Mouse (Mus musculus): ENCODE data around the gene Szrd1. TPM values are rescaled to one million over a fixed set of nuclear protein-coding genes. Genes with fewer than 3 reads are reported as not detected.

The Szrd1 gene
- polyA plus RNA-seq, 1 experiment from 2014 or later = 23.3 TPM

- ATAC-seq (ENCODE audit: low FRiP score, low TSS enrichment) = no peak
- Histone ChIP-seq H3K9me3 (ENCODE audit: control insufficient read depth, low read length) (no peaks in the 10 kb centered on the region), H3K27ac (ENCODE audit: low read depth, low read length) (no peak overlapping the region), H3K4me3 (ENCODE audit: low read length) (no peak overlapping the region), H3K9ac (ENCODE audit: low read depth, low read length) (no peak overlapping the region), H3K4me1 (ENCODE audit: control insufficient read depth, insufficient read depth, low read length) (no peaks in the 10 kb centered on the region), H3K4me2 (replicated peaks; ENCODE audit: low read depth, low read length) (no peak overlapping the region), H3K36me3 (ENCODE audit: control insufficient read depth, insufficient read depth, low read length) (peaks cover 48% of the 10 kb centered on the region), H3K27me3 (ENCODE audit: control insufficient read depth, insufficient read depth, low read length) (no peaks in the 10 kb centered on the region)
- 87% methylated on average over 5 of the region's 5 CpGs for WGBS
Measured at GRCm38 (mm10) chr4:141175783-141176182, 36.2 kb upstream of the Szrd1 start.

DNA sequence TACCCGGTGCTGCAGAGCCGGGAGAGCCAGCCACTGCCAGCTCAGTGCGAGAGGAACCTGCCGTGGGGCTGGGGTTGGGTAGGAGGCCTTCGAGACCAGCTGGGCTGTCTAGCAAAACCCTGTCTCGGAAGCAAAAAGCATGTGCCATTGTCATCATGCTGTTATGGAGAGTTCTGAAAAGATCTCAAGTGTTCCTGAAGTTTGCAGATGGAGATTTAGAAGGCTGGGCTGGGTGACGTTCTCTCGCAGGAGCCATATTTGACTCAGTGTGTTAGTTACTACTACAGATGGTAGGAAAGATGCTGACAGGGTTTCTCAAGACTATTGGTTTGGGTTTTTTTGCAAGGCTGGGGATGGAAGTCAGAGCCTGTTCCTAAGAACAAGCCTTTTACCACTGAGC lies 32.5 kb upstream of the Szrd1 start:
- H3K36me3 ChIP-seq (ENCODE audit: control insufficient read depth, insufficient read depth, low read length) = peaks cover 60% of the 10 kb centered on the region
- ATAC-seq (ENCODE audit: low FRiP score, low TSS enrichment) = no peak
- H3K27ac ChIP-seq (ENCODE audit: low read depth, low read length) = no peak overlapping the region
- WGBS = 94% methylated on average over 8 of the region's 8 CpGs
- H3K4me3 ChIP-seq (ENCODE audit: low read length) = no peak overlapping the region
- H3K9me3 ChIP-seq (ENCODE audit: control insufficient read depth, low read length) = no peaks in the 10 kb centered on the region
- no peak overlapping the region for H3K4me2 ChIP-seq (replicated peaks; ENCODE audit: low read depth, low read length)
- no peaks in the 10 kb centered on the region for H3K27me3 ChIP-seq (ENCODE audit: control insufficient read depth, insufficient read depth, low read length)
- no peak overlapping the region for H3K9ac ChIP-seq (ENCODE audit: low read depth, low read length)
- H3K4me1 ChIP-seq (ENCODE audit: control insufficient read depth, insufficient read depth, low read length) = no peaks in the 10 kb centered on the region

DNA sequence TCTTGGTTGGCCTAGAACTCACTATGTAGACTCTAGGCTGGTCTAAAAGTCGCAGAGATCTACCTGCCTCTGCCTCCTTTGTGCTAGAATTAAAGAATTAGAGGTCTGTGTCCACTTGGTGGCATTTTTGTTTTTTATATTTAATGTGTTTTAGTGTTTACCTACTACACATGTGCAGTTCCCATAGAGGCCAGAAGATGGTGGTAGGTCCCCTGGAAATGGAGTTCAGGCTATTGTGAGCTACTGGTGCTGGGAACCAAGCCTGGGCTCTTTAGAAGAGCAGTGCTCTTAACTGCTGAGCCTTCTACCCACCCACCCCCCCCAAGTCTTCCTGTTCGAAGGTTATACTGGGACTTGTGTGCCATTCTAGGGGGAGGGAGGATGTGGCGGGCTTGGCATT lies 27.6 kb upstream of the Szrd1 start:
- Histone ChIP-seq H3K27ac (ENCODE audit: low read depth, low read length) (no peak overlapping the region), H3K4me2 (replicated peaks; ENCODE audit: low read depth, low read length) (no peak overlapping the region), H3K27me3 (ENCODE audit: control insufficient read depth, insufficient read depth, low read length) (no peaks in the 10 kb centered on the region), H3K9ac (ENCODE audit: low read depth, low read length) (no peak overlapping the region), H3K9me3 (ENCODE audit: control insufficient read depth, low read length) (no peaks in the 10 kb centered on the region), H3K4me1 (ENCODE audit: control insufficient read depth, insufficient read depth, low read length) (no peaks in the 10 kb centered on the region), H3K36me3 (ENCODE audit: control insufficient read depth, insufficient read depth, low read length) (peaks cover 36% of the 10 kb centered on the region), H3K4me3 (ENCODE audit: low read length) (no peak overlapping the region)
- no peak for ATAC-seq (ENCODE audit: low FRiP score, low TSS enrichment)
- 98% methylated on average over 3 of the region's 3 CpGs for WGBS

- Histone ChIP-seq H3K4me2 (replicated peaks; ENCODE audit: low read depth, low read length) (no peak overlapping the region), H3K9ac (ENCODE audit: low read depth, low read length) (no peak overlapping the region), H3K4me3 (ENCODE audit: low read length) (no peak overlapping the region), H3K36me3 (ENCODE audit: control insufficient read depth, insufficient read depth, low read length) (peaks cover 24% of the 10 kb centered on the region), H3K4me1 (ENCODE audit: control insufficient read depth, insufficient read depth, low read length) (no peaks in the 10 kb centered on the region), H3K27me3 (ENCODE audit: control insufficient read depth, insufficient read depth, low read length) (no peaks in the 10 kb centered on the region), H3K9me3 (ENCODE audit: control insufficient read depth, low read length) (no peaks in the 10 kb centered on the region), H3K27ac (ENCODE audit: low read depth, low read length) (no peak overlapping the region)
- WGBS = 72% methylated on average over 8 of the region's 8 CpGs
- no peak for ATAC-seq (ENCODE audit: low FRiP score, low TSS enrichment)
Measured at GRCm38 (mm10) chr4:141165744-141166292, 26.2 kb upstream of the Szrd1 start.

GRCm38 (mm10) chr4:141163729-141164128 lies 24.2 kb upstream of the Szrd1 start:
- no peak overlapping the region for H3K4me2 ChIP-seq (replicated peaks; ENCODE audit: low read depth, low read length)
- H3K4me3 ChIP-seq (ENCODE audit: low read length) = no peak overlapping the region
- H3K27me3 ChIP-seq (ENCODE audit: control insufficient read depth, insufficient read depth, low read length) = no peaks in the 10 kb centered on the region
- H3K36me3 ChIP-seq (ENCODE audit: control insufficient read depth, insufficient read depth, low read length) = peaks cover 6% of the 10 kb centered on the region; the same call in 1 of the 2 replicates
- no peak overlapping the region for H3K9ac ChIP-seq (ENCODE audit: low read depth, low read length)
- 91% methylated on average over 5 of the region's 5 CpGs for WGBS
- 0 out of 2 replicates have a peak, but pooled peaks cover 3% of the 10 kb centered on the region for H3K4me1 ChIP-seq (ENCODE audit: control insufficient read depth, insufficient read depth, low read length)
- H3K9me3 ChIP-seq (ENCODE audit: control insufficient read depth, low read length) = no peaks in the 10 kb centered on the region
- H3K27ac ChIP-seq (ENCODE audit: low read depth, low read length) = no peak overlapping the region
- no peak for ATAC-seq (ENCODE audit: low FRiP score, low TSS enrichment)

GRCm38 (mm10) chr4:141161699-141162208 lies 22.2 kb upstream of the Szrd1 start:
- Histone ChIP-seq H3K4me2 (replicated peaks; ENCODE audit: low read depth, low read length) (no peak overlapping the region), H3K9ac (ENCODE audit: low read depth, low read length) (no peak overlapping the region), H3K36me3 (ENCODE audit: control insufficient read depth, insufficient read depth, low read length) (no peaks in the 10 kb centered on the region), H3K27ac (ENCODE audit: low read depth, low read length) (no peak overlapping the region), H3K27me3 (ENCODE audit: control insufficient read depth, insufficient read depth, low read length) (no peaks in the 10 kb centered on the region), H3K4me1 (ENCODE audit: control insufficient read depth, insufficient read depth, low read length) (0 out of 2 replicates have a peak, but pooled peaks cover 3% of the 10 kb centered on the region), H3K9me3 (ENCODE audit: control insufficient read depth, low read length) (no peaks in the 10 kb centered on the region), H3K4me3 (ENCODE audit: low read length) (no peak overlapping the region)
- no peak for ATAC-seq (ENCODE audit: low FRiP score, low TSS enrichment)
- 84% methylated on average over 6 of the region's 6 CpGs for WGBS

- no peaks in the 10 kb centered on the region for H3K36me3 ChIP-seq (ENCODE audit: control insufficient read depth, insufficient read depth, low read length)
- no peaks in the 10 kb centered on the region for H3K27me3 ChIP-seq (ENCODE audit: control insufficient read depth, insufficient read depth, low read length)
- no peaks in the 10 kb centered on the region for H3K9me3 ChIP-seq (ENCODE audit: control insufficient read depth, low read length)
- WGBS = 87% methylated on average over 4 of the region's 4 CpGs
- H3K27ac ChIP-seq (ENCODE audit: low read depth, low read length) = no peak overlapping the region
- H3K4me2 ChIP-seq (replicated peaks; ENCODE audit: low read depth, low read length) = no peak overlapping the region
- no peak overlapping the region for H3K9ac ChIP-seq (ENCODE audit: low read depth, low read length)
- no peak for ATAC-seq (ENCODE audit: low FRiP score, low TSS enrichment)
- 0 out of 2 replicates have a peak, but pooled peaks cover 3% of the 10 kb centered on the region for H3K4me1 ChIP-seq (ENCODE audit: control insufficient read depth, insufficient read depth, low read length)
- H3K4me3 ChIP-seq (ENCODE audit: low read length) = no peak overlapping the region
Measured at GRCm38 (mm10) chr4:141160193-141160592, 20.6 kb upstream of the Szrd1 start.

GRCm38 (mm10) chr4:141159666-141160065 lies 20.1 kb upstream of the Szrd1 start:
- 61% methylated on average over 5 of the region's 5 CpGs for WGBS
- H3K9me3 ChIP-seq (ENCODE audit: control insufficient read depth, low read length) = no peaks in the 10 kb centered on the region
- H3K4me3 ChIP-seq (ENCODE audit: low read length) = no peak overlapping the region
- no peak overlapping the region for H3K27ac ChIP-seq (ENCODE audit: low read depth, low read length)
- no peak overlapping the region for H3K4me2 ChIP-seq (replicated peaks; ENCODE audit: low read depth, low read length)
- H3K27me3 ChIP-seq (ENCODE audit: control insufficient read depth, insufficient read depth, low read length) = no peaks in the 10 kb centered on the region
- H3K36me3 ChIP-seq (ENCODE audit: control insufficient read depth, insufficient read depth, low read length) = no peaks in the 10 kb centered on the region
- H3K4me1 ChIP-seq (ENCODE audit: control insufficient read depth, insufficient read depth, low read length) = 0 out of 2 replicates have a peak, but pooled peaks cover 3% of the 10 kb centered on the region
- H3K9ac ChIP-seq (ENCODE audit: low read depth, low read length) = no peak overlapping the region
- ATAC-seq (ENCODE audit: low FRiP score, low TSS enrichment) = no peak

- WGBS = 54% methylated on average over 11 of the region's 11 CpGs
- no peak overlapping the region for H3K4me2 ChIP-seq (replicated peaks; ENCODE audit: low read depth, low read length)
- H3K9ac ChIP-seq (ENCODE audit: low read depth, low read length) = no peak overlapping the region
- ATAC-seq (ENCODE audit: low FRiP score, low TSS enrichment) = no peak
- H3K4me1 ChIP-seq (ENCODE audit: control insufficient read depth, insufficient read depth, low read length) = 0 out of 2 replicates have a peak, but pooled peaks cover 3% of the 10 kb centered on the region
- H3K9me3 ChIP-seq (ENCODE audit: control insufficient read depth, low read length) = no peaks in the 10 kb centered on the region
- no peaks in the 10 kb centered on the region for H3K27me3 ChIP-seq (ENCODE audit: control insufficient read depth, insufficient read depth, low read length)
- H3K4me3 ChIP-seq (ENCODE audit: low read length) = no peak overlapping the region
- H3K27ac ChIP-seq (ENCODE audit: low read depth, low read length) = no peak overlapping the region
- H3K36me3 ChIP-seq (ENCODE audit: control insufficient read depth, insufficient read depth, low read length) = no peaks in the 10 kb centered on the region
Measured at GRCm38 (mm10) chr4:141159093-141159492, 19.5 kb upstream of the Szrd1 start.
